Mouse (Mus musculus): ENCODE results near the gene Olfr725. TPM values are rescaled to one million over a fixed set of nuclear protein-coding genes. Genes with fewer than 3 reads are reported as not detected.

Olfr725 gene
- total RNA-seq (2021): not detected

- no peak for DNase-seq
Observed at GRCm38 (mm10) chr14:50040275-50040674, at the start of gene Olfr725. Olfr725 (minus strand) TSS chr14:50040375.

- DNase-seq: no peak
Observed at GRCm38 (mm10) chr14:50062733-50063104, 22.5 kb upstream of the Olfr725 start.

- DNase-seq: peak; percentile 69
Observed at GRCm38 (mm10) chr14:50061955-50062732, 22.0 kb upstream of the Olfr725 start.

GRCm38 (mm10) chr14:50061590-50061954 lies 21.4 kb upstream of the Olfr725 start:
- DNase-seq: no peak

GRCm38 (mm10) chr14:50061179-50061578 lies 21.0 kb upstream of the Olfr725 start:
- DNase-seq: no peak

- no peak for DNase-seq
Observed at GRCm38 (mm10) chr14:50032041-50032440, 8.1 kb downstream of the Olfr725 start.

- no peak for DNase-seq
Observed at GRCm38 (mm10) chr14:50031356-50031755, 8.8 kb downstream of the Olfr725 start.

GRCm38 (mm10) chr14:50026371-50026770 lies 13.8 kb downstream of the Olfr725 start:
- DNase-seq: no peak

Other genes with a start within 250 kb of the Olfr725 start
- not detected for gene Olfr722, start 138.4 kb downstream of the Olfr725 start, total RNA-seq (2021)
- not detected for gene Olfr723, start 108.6 kb downstream of the Olfr725 start, total RNA-seq (2021)
- not detected for gene Olfr724, start 77.1 kb downstream of the Olfr725 start, total RNA-seq (2021)
- not detected for gene Olfr726, start 50.6 kb upstream of the Olfr725 start, total RNA-seq (2021)
- gene Olfr727, start 82.8 kb upstream of the Olfr725 start, total RNA-seq (2021): not detected
- not detected for gene Olfr728, start 102.3 kb upstream of the Olfr725 start, total RNA-seq (2021)
- not detected for gene Olfr729, start 112.5 kb upstream of the Olfr725 start, total RNA-seq (2021)
- not detected for gene Olfr730, start 147.8 kb upstream of the Olfr725 start, total RNA-seq (2021)
- not detected for gene Olfr731, start 201.5 kb upstream of the Olfr725 start, total RNA-seq (2021)
- not detected for gene Olfr732, start 243.8 kb upstream of the Olfr725 start, total RNA-seq (2021)